Mouse (Mus musculus) heart, embryonic 12.5 days (tissue): ENCODE measurements around the gene Ablim1. TPM values are rescaled to one million over a fixed set of nuclear protein-coding genes. Genes with fewer than 3 reads are reported as not detected.

Experiments
- ATAC-seq: fragments of 200-750 bp; cut with Nextera tagmentation; 2 replicates; pipeline ENCODE4 v1.8.0; 2017; ENCODE audit warnings: moderate TSS enrichment, moderate library complexity; ENCODE audit not compliant: insufficient number of reproducible peaks, low FRiP score
- H3K27ac ChIP-seq: fragments of 300-500 bp; sonication (generic); 2 replicates; pipeline ENCODE4 v1.5.1; 2016; ENCODE audit warnings: mild to moderate bottlenecking, moderate library complexity; ENCODE audit not compliant: poor library complexity, severe bottlenecking
- H3K27me3 ChIP-seq: fragments of 300-500 bp; sonication (generic); replicated peaks from 2 replicates; pipeline ENCODE4 v1.6.1; 2016; ENCODE audit warnings: mild to moderate bottlenecking, moderate library complexity
- H3K36me3 ChIP-seq: fragments of 300-500 bp; sonication (generic); 2 replicates; pipeline ENCODE4 v1.6.1; 2016; ENCODE audit warnings: mild to moderate bottlenecking, moderate library complexity
- H3K4me1 ChIP-seq: fragments of 300-500 bp; sonication (generic); replicated peaks from 2 replicates; pipeline ENCODE4 v1.6.1; 2016; ENCODE audit warnings: mild to moderate bottlenecking
- H3K4me2 ChIP-seq: fragments of 300-500 bp; sonication (generic); 2 replicates; pipeline ENCODE4 v1.6.1; 2016; ENCODE audit warnings: mild to moderate bottlenecking, moderate library complexity
- H3K4me3 ChIP-seq: fragments of 300-500 bp; sonication (generic); 2 replicates; pipeline ENCODE4 v1.5.1; 2016; ENCODE audit warnings: mild to moderate bottlenecking
- H3K9ac ChIP-seq: fragments of 300-500 bp; sonication (generic); 2 replicates; pipeline ENCODE4 v1.6.1; 2016; ENCODE audit warnings: mild to moderate bottlenecking, moderate library complexity
- H3K9me3 ChIP-seq: fragments of 300-500 bp; sonication (generic); replicated peaks from 2 replicates; pipeline ENCODE4 v1.6.1; 2016; ENCODE audit warnings: mild to moderate bottlenecking, moderate library complexity
- WGBS: fragments of 180-500 bp; shearing (Covaris S2); methylation state at CpG from one replicate; pipeline ENCODE4 v1.1.7; 2016; 5-methylcytosine and 5-hydroxymethylcytosine counted together
- polyA plus RNA-seq: library from polyadenylated mRNA; unstranded; fragments of >200 nt; fragmentation: Nextera tagmentation; extraction: Ambion mirVana; gene quantifications from 2 replicates; pipeline ENCODE4 v1.2.1, GENCODE M21; 2016

The Ablim1 gene
- 53.4 and 53.5 TPM in 2 replicates for polyA plus RNA-seq

- WGBS, result under 1% methylated on average over 52 of the region's 52 CpGs
- H3K36me3 ChIP-seq, result no peaks in the 10 kb centered on the region
- H3K27ac ChIP-seq, result no peak within 1 kb of the TSS; the same call in 1 of the 2 replicates
- H3K9me3 ChIP-seq, result no peaks in the 10 kb centered on the region
- peaks cover 25% of the 10 kb centered on the region for H3K27me3 ChIP-seq
- H3K4me2 ChIP-seq, result peak within 1 kb of the TSS; percentile 91
- H3K4me1 ChIP-seq, result peaks cover 12% of the 10 kb centered on the region
- H3K4me3 ChIP-seq, result peak within 1 kb of the TSS; percentile 64
- ATAC-seq, result peak; percentile 69; the same call in 1 of the 2 replicates
- peak within 1 kb of the TSS; percentile 79 for H3K9ac ChIP-seq
These were observed at the start of gene Ablim1 for GRCm38 (mm10) chr19:57314346-57315012. Gene Ablim1, minus strand, starts transcription at chr19:57314919.

GRCm38 (mm10) chr19:57363538-57363937 lies 48.8 kb upstream of the Ablim1 start:
- ATAC-seq, result no peak
- peak overlapping the region; percentile 65 for H3K4me2 ChIP-seq
- H3K27me3 ChIP-seq, result no peaks in the 10 kb centered on the region
- no peaks in the 10 kb centered on the region for H3K9me3 ChIP-seq
- H3K4me3 ChIP-seq, result no peak overlapping the region
- no peaks in the 10 kb centered on the region for H3K36me3 ChIP-seq
- H3K27ac ChIP-seq, result no peak overlapping the region
- peaks cover 74% of the 10 kb centered on the region for H3K4me1 ChIP-seq
- WGBS, result 85% methylated on average over 7 of the region's 7 CpGs
- H3K9ac ChIP-seq, result peak overlapping the region; percentile 35; the same call in 1 of the 2 replicates

- WGBS, result 37% methylated on average over 7 of the region's 7 CpGs
- peak overlapping the region; percentile 65 for H3K4me2 ChIP-seq
These were observed 48.4 kb upstream of the Ablim1 start for GRCm38 (mm10) chr19:57363076-57363475.

GRCm38 (mm10) chr19:57362586-57362985 lies 47.9 kb upstream of the Ablim1 start:
- Histone ChIP-seq H3K4me2 (peak overlapping the region; percentile 65), H3K27ac (0 out of 2 replicates have a peak overlapping the region, but pooled peaks have one; percentile 2), H3K9ac (no peak overlapping the region), H3K4me3 (peak overlapping the region; percentile 29), H3K4me1 (peaks cover 75% of the 10 kb centered on the region), H3K36me3 (no peaks in the 10 kb centered on the region), H3K9me3 (no peaks in the 10 kb centered on the region), H3K27me3 (no peaks in the 10 kb centered on the region)
- WGBS, result 53% methylated on average over 5 of the region's 5 CpGs
- ATAC-seq, result no peak

More at GRCm38 (mm10) chr19:57363076-57363475, 48.4 kb upstream of the Ablim1 start:
- Histone ChIP-seq H3K4me3 (peak overlapping the region; percentile 29; the same call in 1 of the 2 replicates), H3K9ac (no peak overlapping the region), H3K9me3 (no peaks in the 10 kb centered on the region), H3K4me1 (peaks cover 75% of the 10 kb centered on the region), H3K27me3 (no peaks in the 10 kb centered on the region), H3K36me3 (no peaks in the 10 kb centered on the region), H3K27ac (0 out of 2 replicates have a peak overlapping the region, but pooled peaks have one; percentile 2)
- ATAC-seq, result no peak

GRCm38 (mm10) chr19:57361939-57362307 lies 47.2 kb upstream of the Ablim1 start:
- WGBS, result 20% methylated on average over 3 of the region's 3 CpGs
- H3K36me3 ChIP-seq, result no peaks in the 10 kb centered on the region
- H3K9ac ChIP-seq, result peak overlapping the region; percentile 99
- H3K27ac ChIP-seq, result peak overlapping the region; percentile 98
- peak overlapping the region; percentile 65 for H3K4me2 ChIP-seq
- no peak for ATAC-seq
- H3K27me3 ChIP-seq, result no peaks in the 10 kb centered on the region
- H3K4me3 ChIP-seq, result peak overlapping the region; percentile 93
- no peaks in the 10 kb centered on the region for H3K9me3 ChIP-seq
- H3K4me1 ChIP-seq, result peaks cover 74% of the 10 kb centered on the region

GRCm38 (mm10) chr19:57361131-57361938 lies 46.6 kb upstream of the Ablim1 start:
- H3K4me3 ChIP-seq, result peak overlapping the region; percentile 93
- peak overlapping the region; percentile 99 for H3K9ac ChIP-seq
- peak overlapping the region; percentile 98 for H3K27ac ChIP-seq
- no peaks in the 10 kb centered on the region for H3K36me3 ChIP-seq
- no peaks in the 10 kb centered on the region for H3K9me3 ChIP-seq
- H3K4me2 ChIP-seq, result peak overlapping the region; percentile 65
- no peaks in the 10 kb centered on the region for H3K27me3 ChIP-seq
- under 1% methylated on average over 76 of the region's 78 CpGs for WGBS
- ATAC-seq, result peak; percentile 43
- H3K4me1 ChIP-seq, result peaks cover 71% of the 10 kb centered on the region

GRCm38 (mm10) chr19:57360341-57361130 lies 45.8 kb upstream of the Ablim1 start, which contains the start of gene Fam160b1:
Gene Fam160b1, plus strand, starts transcription at chr19:57360680.
- no peaks in the 10 kb centered on the region for H3K9me3 ChIP-seq

GRCm38 (mm10) chr19:57359701-57360326 lies 45.1 kb upstream of the Ablim1 start:
- Histone ChIP-seq H3K27me3 (no peaks in the 10 kb centered on the region), H3K4me3 (peak overlapping the region; percentile 93), H3K4me1 (peaks cover 68% of the 10 kb centered on the region), H3K27ac (peak overlapping the region; percentile 98), H3K36me3 (no peaks in the 10 kb centered on the region), H3K9ac (peak overlapping the region; percentile 41), H3K9me3 (no peaks in the 10 kb centered on the region), H3K4me2 (peak overlapping the region; percentile 65)
- no peak for ATAC-seq
- 42% methylated on average over 10 of the region's 10 CpGs for WGBS

More at GRCm38 (mm10) chr19:57360341-57361130, 45.8 kb upstream of the Ablim1 start, which contains the start of gene Fam160b1:
- H3K4me1 ChIP-seq, result peaks cover 70% of the 10 kb centered on the region
- peak within 1 kb of the TSS; percentile 99 for H3K9ac ChIP-seq
- H3K4me3 ChIP-seq, result peak within 1 kb of the TSS; percentile 93
- H3K4me2 ChIP-seq, result peak within 1 kb of the TSS; percentile 65
- no peaks in the 10 kb centered on the region for H3K36me3 ChIP-seq
- H3K27me3 ChIP-seq, result no peaks in the 10 kb centered on the region
- peak within 1 kb of the TSS; percentile 98 for H3K27ac ChIP-seq
- ATAC-seq, result peak; percentile 93
- under 1% methylated on average over 67 of the region's 70 CpGs for WGBS

GRCm38 (mm10) chr19:57358836-57359598 lies 44.3 kb upstream of the Ablim1 start:
- H3K36me3 ChIP-seq, result no peaks in the 10 kb centered on the region
- H3K9ac ChIP-seq, result peak overlapping the region; percentile 33; the same call in 1 of the 2 replicates
- H3K27ac ChIP-seq, result peak overlapping the region; percentile 47; the same call in 1 of the 2 replicates
- H3K4me3 ChIP-seq, result no peak overlapping the region
- peaks cover 60% of the 10 kb centered on the region for H3K4me1 ChIP-seq
- peak overlapping the region; percentile 65 for H3K4me2 ChIP-seq
- WGBS, result 91% methylated on average over 20 of the region's 20 CpGs
- H3K27me3 ChIP-seq, result no peaks in the 10 kb centered on the region
- no peak for ATAC-seq
- H3K9me3 ChIP-seq, result no peaks in the 10 kb centered on the region
